Mouse (Mus musculus): ENCODE results near the gene Fcna. TPM values are rescaled to one million over a fixed set of nuclear protein-coding genes. Genes with fewer than 3 reads are reported as not detected.

The Fcna gene
- total RNA-seq, 2 experiments from 2014 or later = 4.5 to 14.3 TPM

GRCm38 (mm10) chr2:25578796-25579736, 48.8 kb downstream of the Fcna start:
- DNase-seq = no peak

GRCm38 (mm10) chr2:25577951-25578795, 49.7 kb downstream of the Fcna start:
- no peak for DNase-seq

- no peak for DNase-seq
Observed at GRCm38 (mm10) chr2:25576965-25577891, 50.6 kb downstream of the Fcna start.

- no peak for DNase-seq
Observed at GRCm38 (mm10) chr2:25576028-25576850, 51.6 kb downstream of the Fcna start.

- peak; percentile 57 to 69 for DNase-seq
Observed at GRCm38 (mm10) chr2:25575432-25576027, 52.3 kb downstream of the Fcna start.

Other genes starting within 250 kb of the Fcna start
- gene Entpd2, start 232.2 kb downstream of the Fcna start, total RNA-seq (2021) = 1 to 10 TPM; 5.0 to 7.8 TPM
- 100 to 1,000 TPM; 117 to 140 TPM for gene Npdc1, start 228.7 kb downstream of the Fcna start, total RNA-seq (2021)
- not detected for gene Fut7, start 204.8 kb downstream of the Fcna start, total RNA-seq (2021)
- 10 to 100 TPM; 29.7 to 36.4 TPM for gene Abca2, start 199.3 kb downstream of the Fcna start, total RNA-seq (2021)
- gene Clic3, start 171.2 kb downstream of the Fcna start, total RNA-seq (2021) = not detected
- gene Paxx, start 166.9 kb downstream of the Fcna start, total RNA-seq (2021) = 10 to 100 TPM; 32.3 to 34.2 TPM
- 1 to 10 TPM; 1.1 to 2.0 TPM for gene Ptgds, start 158.0 kb downstream of the Fcna start, total RNA-seq (2021)
- gene Lcn12, start 134.1 kb downstream of the Fcna start, total RNA-seq (2021) = not detected
- 10 to 100 TPM; 87.0 to 89.8 TPM for gene Fbxw5, start 127.3 kb downstream of the Fcna start, total RNA-seq (2021)
- 1 to 10 TPM; 1.7 TPM for gene C8g, start 126.3 kb downstream of the Fcna start, total RNA-seq (2021)
- 10 to 100 TPM; 22.3 to 26.2 TPM for gene Traf2, start 81.1 kb downstream of the Fcna start, total RNA-seq (2021)
- 100 to 1,000 TPM; 276 to 288 TPM for gene Edf1, start 70.2 kb downstream of the Fcna start, total RNA-seq (2021)
- 1 to 10 TPM; 1.5 to 3.1 TPM for gene Mamdc4, start 53.2 kb downstream of the Fcna start, total RNA-seq (2021)
- gene Phpt1, start 52.8 kb downstream of the Fcna start, total RNA-seq (2021) = 10 to 100 TPM; 54.3 to 64.6 TPM
- 1 to 10 TPM in 1 of 2 experiments, under 1 TPM in 1; 0.73 to 1.3 TPM for gene Ajm1, start 46.3 kb downstream of the Fcna start, total RNA-seq (2021)
- 10 to 100 TPM; 85.4 to 97.5 TPM for gene Rabl6, start 19.5 kb downstream of the Fcna start, total RNA-seq (2021)
- gene Ccdc183, start 10.4 kb downstream of the Fcna start, total RNA-seq (2021) = not detected
- gene Tmem141, start 6.0 kb downstream of the Fcna start, total RNA-seq (2021) = 10 to 100 TPM; 22.1 to 38.9 TPM
- not detected for gene Lcn8, start 25.1 kb upstream of the Fcna start, total RNA-seq (2021)
- gene Lcn5, start 29.9 kb upstream of the Fcna start, total RNA-seq (2021) = not detected
- not detected for gene Lcn6, start 48.8 kb upstream of the Fcna start, total RNA-seq (2021)
- not detected for gene Lcn10, start 54.7 kb upstream of the Fcna start, total RNA-seq (2021)
- under 1 TPM in 1 of 2 experiments, not detected in 1; 0.53 TPM for gene Obp2a, start 72.0 kb upstream of the Fcna start, total RNA-seq (2021)
- 10 to 100 TPM; 43.5 to 45.0 TPM for gene Bmyc, start 78.7 kb upstream of the Fcna start, total RNA-seq (2021)
- gene Obp2b, start 109.0 kb upstream of the Fcna start, total RNA-seq (2021) = not detected
- gene Lcn3, start 137.5 kb upstream of the Fcna start, total RNA-seq (2021) = not detected
- gene Lcn11, start 149.0 kb upstream of the Fcna start, total RNA-seq (2021) = not detected
- not detected for gene Gm13539, start 154.2 kb upstream of the Fcna start, total RNA-seq (2021)
- gene Glt6d1, start 187.8 kb upstream of the Fcna start, total RNA-seq (2021) = not detected
- gene Lcn9, start 195.1 kb upstream of the Fcna start, total RNA-seq (2021) = not detected
- not detected for gene Sohlh1, start 219.2 kb upstream of the Fcna start, total RNA-seq (2021)
- 1 to 10 TPM; 2.3 to 2.6 TPM for gene Kcnt1, start 235.7 kb upstream of the Fcna start, total RNA-seq (2021)

All from adrenal gland, postnatal 36 days (tissue).